Mouse (Mus musculus): ENCODE measurements around the gene Zbtb4.

Gene Zbtb4

GRCm38 (mm10) chr11:69763551-69763950 lies 2.2 kb upstream of the Zbtb4 start:
- no peak for DNase-seq (ENCODE audit: low spot score in 2 of 2)

- DNase-seq (ENCODE audit: low spot score in 2 of 2) = peak in 1 of 2 experiments; percentile 67
Measured at GRCm38 (mm10) chr11:69766126-69766609, 456 bp downstream of the Zbtb4 start.

GRCm38 (mm10) chr11:69766872-69767624 lies 1.3 kb downstream of the Zbtb4 start:
- DNase-seq (ENCODE audit: low spot score in 2 of 2) = no peak

- DNase-seq (ENCODE audit: low spot score in 2 of 2) = no peak
Measured at GRCm38 (mm10) chr11:69767625-69767909, 1.9 kb downstream of the Zbtb4 start.

- no peak for DNase-seq (ENCODE audit: low spot score in 2 of 2)
Measured at GRCm38 (mm10) chr11:69774961-69775360, 9.2 kb downstream of the Zbtb4 start.

- DNase-seq (ENCODE audit: low spot score in 2 of 2) = no peak
Measured at GRCm38 (mm10) chr11:69775716-69776115, 10.0 kb downstream of the Zbtb4 start.

GRCm38 (mm10) chr11:69776488-69776887 lies 10.8 kb downstream of the Zbtb4 start:
- no peak for DNase-seq (ENCODE audit: low spot score in 2 of 2)

- DNase-seq (ENCODE audit: low spot score in 2 of 2) = no peak
Measured at GRCm38 (mm10) chr11:69777504-69778257, 12.0 kb downstream of the Zbtb4 start.

GRCm38 (mm10) chr11:69778258-69778982 lies 12.7 kb downstream of the Zbtb4 start:
- DNase-seq (ENCODE audit: low spot score in 2 of 2) = no peak

GRCm38 (mm10) chr11:69778985-69779384 lies 13.3 kb downstream of the Zbtb4 start:
- DNase-seq (ENCODE audit: low spot score in 2 of 2) = no peak

GRCm38 (mm10) chr11:69781828-69782227 lies 16.1 kb downstream of the Zbtb4 start:
- no peak for DNase-seq (ENCODE audit: low spot score in 2 of 2)

GRCm38 (mm10) chr11:69784793-69785272 lies 19.1 kb downstream of the Zbtb4 start:
- no peak for DNase-seq (ENCODE audit: low spot score in 2 of 2)

- no peak for DNase-seq (ENCODE audit: low spot score in 2 of 2)
Measured at GRCm38 (mm10) chr11:69787306-69787705, 21.6 kb downstream of the Zbtb4 start.

- DNase-seq (ENCODE audit: low spot score in 2 of 2) = no peak
Measured at GRCm38 (mm10) chr11:69789431-69789830, 23.7 kb downstream of the Zbtb4 start.

GRCm38 (mm10) chr11:69791420-69791819 lies 25.7 kb downstream of the Zbtb4 start:
- no peak for DNase-seq (ENCODE audit: low spot score in 2 of 2)

GRCm38 (mm10) chr11:69793429-69793828 lies 27.7 kb downstream of the Zbtb4 start:
- no peak for DNase-seq (ENCODE audit: low spot score in 2 of 2)

- peak; percentile 82 to 86 for DNase-seq (ENCODE audit: low spot score in 2 of 2)
Measured at GRCm38 (mm10) chr11:69795168-69795982, 29.7 kb downstream of the Zbtb4 start, which contains the start of gene Chrnb1. TSS of gene Chrnb1 (minus strand) at chr11:69795943.

GRCm38 (mm10) chr11:69795983-69796435 lies 30.3 kb downstream of the Zbtb4 start:
- DNase-seq (ENCODE audit: low spot score in 2 of 2) = no peak

GRCm38 (mm10) chr11:69797924-69798323 lies 32.2 kb downstream of the Zbtb4 start:
- no peak for DNase-seq (ENCODE audit: low spot score in 2 of 2)

GRCm38 (mm10) chr11:69799394-69800137 lies 33.9 kb downstream of the Zbtb4 start:
- DNase-seq (ENCODE audit: low spot score in 2 of 2) = no peak

- no peak for DNase-seq (ENCODE audit: low spot score in 2 of 2)
Measured at GRCm38 (mm10) chr11:69800138-69800391, 34.4 kb downstream of the Zbtb4 start.
